Mouse (Mus musculus) kidney, embryonic 15.5 days (tissue): Measurements from ENCODE around the gene Gm12248. TPM values are rescaled to one million over a fixed set of nuclear protein-coding genes. Genes with fewer than 3 reads are reported as not detected.
"Not testable (repeated sequence)": the region's sequence is repeated elsewhere in the genome, so short reads cannot be mapped to it uniquely, and the experiment has no call there.

ENCODE experiments used
- ATAC-seq: fragments of 200-750 bp; cut with Nextera tagmentation; replicated peaks from 2 replicates; pipeline ENCODE4 v1.8.0; 2017; ENCODE audit warnings: moderate TSS enrichment; ENCODE audit not compliant: low FRiP score
- H3K27ac ChIP-seq: fragments of 300-500 bp; sonication (generic); 2 replicates; pipeline ENCODE4 v1.5.1; 2015; ENCODE audit warnings: mild to moderate bottlenecking, inconsistent platforms
- H3K27me3 ChIP-seq: fragments of 300-500 bp; sonication (generic); 2 replicates; pipeline ENCODE4 v1.6.1; 2015; ENCODE audit warnings: inconsistent platforms
- H3K36me3 ChIP-seq: fragments of 300-500 bp; sonication (generic); 2 replicates; pipeline ENCODE4 v1.6.1; 2015; ENCODE audit warnings: inconsistent platforms
- H3K4me1 ChIP-seq: fragments of 300-500 bp; sonication (generic); 2 replicates; pipeline ENCODE4 v1.6.1; 2015; ENCODE audit warnings: inconsistent platforms
- H3K4me2 ChIP-seq: fragments of 300-500 bp; sonication (generic); 2 replicates; pipeline ENCODE4 v1.6.1; 2015; ENCODE audit warnings: moderate library complexity, mild to moderate bottlenecking, inconsistent platforms
- H3K4me3 ChIP-seq: fragments of 300-500 bp; sonication (generic); replicated peaks from 2 replicates; pipeline ENCODE4 v1.5.1; 2015; ENCODE audit warnings: mild to moderate bottlenecking, inconsistent platforms
- H3K9ac ChIP-seq: fragments of 300-500 bp; sonication (generic); 2 replicates; pipeline ENCODE4 v1.6.1; 2015; ENCODE audit warnings: mild to moderate bottlenecking, inconsistent platforms
- H3K9me3 ChIP-seq: fragments of 300-500 bp; sonication (generic); replicated peaks from 2 replicates; pipeline ENCODE4 v1.6.1; 2016; ENCODE audit warnings: inconsistent platforms
- WGBS: fragments of 180-500 bp; shearing (Covaris S2); methylation state at CpG from one replicate; pipeline ENCODE4 v1.1.7; 2015; ENCODE audit warnings: mixed read lengths; 5-methylcytosine and 5-hydroxymethylcytosine counted together
- polyA plus RNA-seq: library from polyadenylated mRNA; unstranded; fragments of >200 nt; fragmentation: Nextera tagmentation; extraction: Ambion mirVana; gene quantifications from 2 replicates; pipeline ENCODE4 v1.2.1, GENCODE M21; 2015

The Gm12248 gene
- polyA plus RNA-seq, 1 experiment from 2014 or later: 0.21 TPM

GRCm38 (mm10) chr11:58101194-58101720, 8.3 kb upstream of the Gm12248 start:
- 89% methylated on average over 4 of the region's 4 CpGs for WGBS
- H3K27ac ChIP-seq: no peak overlapping the region
- peaks cover 34% of the 10 kb centered on the region for H3K4me1 ChIP-seq
- 0 out of 2 replicates have a peak, but pooled peaks cover 10% of the 10 kb centered on the region for H3K27me3 ChIP-seq
- H3K9ac ChIP-seq: no peak overlapping the region
- no peak overlapping the region for H3K4me3 ChIP-seq
- H3K36me3 ChIP-seq: no peaks in the 10 kb centered on the region
- no peak overlapping the region for H3K4me2 ChIP-seq
- no peaks in the 10 kb centered on the region for H3K9me3 ChIP-seq
- ATAC-seq: no peak

- Histone ChIP-seq H3K4me2 (no peak overlapping the region), H3K27me3 (0 out of 2 replicates have a peak, but pooled peaks cover 10% of the 10 kb centered on the region), H3K9ac (no peak overlapping the region), H3K9me3 (no peaks in the 10 kb centered on the region), H3K4me1 (peaks cover 27% of the 10 kb centered on the region), H3K27ac (no peak overlapping the region), H3K4me3 (no peak overlapping the region), H3K36me3 (no peaks in the 10 kb centered on the region)
- no peak for ATAC-seq
- 86% methylated on average over 2 of the region's 2 CpGs for WGBS
Measured at GRCm38 (mm10) chr11:58100006-58100405, 7.1 kb upstream of the Gm12248 start.

- Histone ChIP-seq H3K4me2 (peak overlapping the region; percentile 83), H3K4me3 (peak overlapping the region; percentile 44; the same call in 1 of the 2 replicates), H3K4me1 (peaks cover 21% of the 10 kb centered on the region)
- H3K9ac ChIP-seq, H3K9me3 ChIP-seq, H3K27ac ChIP-seq, H3K27me3 ChIP-seq, ATAC-seq, H3K36me3 ChIP-seq: not testable (repeated sequence)
- WGBS: 67% methylated on average over 5 of the region's 5 CpGs
Measured at GRCm38 (mm10) chr11:58098366-58098720, 5.4 kb upstream of the Gm12248 start.

- Histone ChIP-seq H3K4me2 (peak overlapping the region; percentile 83), H3K27ac (no peak overlapping the region), H3K4me3 (peak overlapping the region; percentile 44), H3K4me1 (peaks cover 21% of the 10 kb centered on the region), H3K9me3 (no peaks in the 10 kb centered on the region), H3K36me3 (no peaks in the 10 kb centered on the region), H3K27me3 (0 out of 2 replicates have a peak, but pooled peaks cover 10% of the 10 kb centered on the region), H3K9ac (peak overlapping the region; percentile 35; the same call in 1 of the 2 replicates)
- peak; percentile 47 for ATAC-seq
- WGBS: 1% methylated on average over 32 of the region's 38 CpGs
Measured at GRCm38 (mm10) chr11:58097621-58098365, 4.9 kb upstream of the Gm12248 start.

- no peak for ATAC-seq
- Histone ChIP-seq H3K4me2 (peak overlapping the region; percentile 83), H3K27ac (no peak overlapping the region), H3K4me3 (peak overlapping the region; percentile 44), H3K9me3 (no peaks in the 10 kb centered on the region), H3K9ac (no peak overlapping the region), H3K4me1 (peaks cover 23% of the 10 kb centered on the region), H3K36me3 (no peaks in the 10 kb centered on the region), H3K27me3 (0 out of 2 replicates have a peak, but pooled peaks cover 10% of the 10 kb centered on the region)
- 59% methylated on average over 20 of the region's 20 CpGs for WGBS
Measured at GRCm38 (mm10) chr11:58096821-58097620, 4.1 kb upstream of the Gm12248 start.

GRCm38 (mm10) chr11:58096160-58096559, 3.2 kb upstream of the Gm12248 start:
- no peak overlapping the region for H3K4me3 ChIP-seq
- no peak overlapping the region for H3K4me2 ChIP-seq
- 0 out of 2 replicates have a peak, but pooled peaks cover 10% of the 10 kb centered on the region for H3K27me3 ChIP-seq
- H3K36me3 ChIP-seq: no peaks in the 10 kb centered on the region
- ATAC-seq: no peak
- no peak overlapping the region for H3K9ac ChIP-seq
- H3K27ac ChIP-seq: no peak overlapping the region
- peaks cover 23% of the 10 kb centered on the region for H3K4me1 ChIP-seq
- no peaks in the 10 kb centered on the region for H3K9me3 ChIP-seq
- WGBS: 64% methylated on average over 5 of the region's 5 CpGs

GRCm38 (mm10) chr11:58095561-58095960, 2.6 kb upstream of the Gm12248 start:
- Histone ChIP-seq H3K36me3 (no peaks in the 10 kb centered on the region), H3K27me3 (0 out of 2 replicates have a peak, but pooled peaks cover 10% of the 10 kb centered on the region), H3K9ac (no peak overlapping the region), H3K9me3 (no peaks in the 10 kb centered on the region), H3K4me1 (peaks cover 23% of the 10 kb centered on the region), H3K4me2 (no peak overlapping the region), H3K27ac (no peak overlapping the region), H3K4me3 (no peak overlapping the region)
- 80% methylated on average over 1 of the region's 1 CpGs for WGBS
- no peak for ATAC-seq

- 0 out of 2 replicates have a peak, but pooled peaks cover 10% of the 10 kb centered on the region for H3K27me3 ChIP-seq
- H3K4me2 ChIP-seq: no peak overlapping the region
- no peak for ATAC-seq
- 86% methylated on average over 4 of the region's 4 CpGs for WGBS
- no peak overlapping the region for H3K9ac ChIP-seq
- H3K4me1 ChIP-seq: peaks cover 23% of the 10 kb centered on the region
- H3K4me3 ChIP-seq: no peak overlapping the region
- H3K9me3 ChIP-seq: no peaks in the 10 kb centered on the region
- no peak overlapping the region for H3K27ac ChIP-seq
- no peaks in the 10 kb centered on the region for H3K36me3 ChIP-seq
Measured at GRCm38 (mm10) chr11:58094766-58095165, 1.8 kb upstream of the Gm12248 start.

GRCm38 (mm10) chr11:58092541-58092940, 393 bp downstream of the Gm12248 start:
- ATAC-seq: no peak
- Histone ChIP-seq H3K9ac (no peak overlapping the region), H3K9me3 (no peaks in the 10 kb centered on the region), H3K4me1 (peaks cover 17% of the 10 kb centered on the region), H3K36me3 (no peaks in the 10 kb centered on the region), H3K4me3 (peak overlapping the region; percentile 19), H3K4me2 (peak overlapping the region; percentile 51), H3K27ac (no peak overlapping the region), H3K27me3 (0 out of 2 replicates have a peak, but pooled peaks cover 5% of the 10 kb centered on the region)
- 37% methylated on average over 4 of the region's 4 CpGs for WGBS

GRCm38 (mm10) chr11:58081716-58082115, 11.2 kb downstream of the Gm12248 start:
- Histone ChIP-seq H3K9me3 (no peaks in the 10 kb centered on the region), H3K27me3 (no peaks in the 10 kb centered on the region), H3K9ac (no peak overlapping the region), H3K36me3 (no peaks in the 10 kb centered on the region), H3K4me3 (no peak overlapping the region), H3K4me1 (no peaks in the 10 kb centered on the region), H3K4me2 (no peak overlapping the region), H3K27ac (no peak overlapping the region)
- no peak for ATAC-seq
- WGBS: 86% methylated on average over 6 of the region's 6 CpGs

- no peaks in the 10 kb centered on the region for H3K27me3 ChIP-seq
- H3K36me3 ChIP-seq: no peaks in the 10 kb centered on the region
- H3K27ac ChIP-seq: no peak overlapping the region
- no peak overlapping the region for H3K9ac ChIP-seq
- ATAC-seq: peak; percentile 52; the same call in 1 of the 2 replicates
- no peak overlapping the region for H3K4me3 ChIP-seq
- no peak overlapping the region for H3K4me2 ChIP-seq
- H3K9me3 ChIP-seq: no peaks in the 10 kb centered on the region
- WGBS: 42% methylated on average over 4 of the region's 4 CpGs
- H3K4me1 ChIP-seq: no peaks in the 10 kb centered on the region
Measured at GRCm38 (mm10) chr11:58077270-58077669, 15.7 kb downstream of the Gm12248 start.

GRCm38 (mm10) chr11:58072978-58073377, 20.0 kb downstream of the Gm12248 start:
- no peaks in the 10 kb centered on the region for H3K4me1 ChIP-seq
- H3K36me3 ChIP-seq: no peaks in the 10 kb centered on the region
- WGBS: 81% methylated on average over 3 of the region's 3 CpGs
- H3K27ac ChIP-seq: no peak overlapping the region
- no peak for ATAC-seq
- H3K4me2 ChIP-seq: no peak overlapping the region
- H3K27me3 ChIP-seq: no peaks in the 10 kb centered on the region
- H3K9ac ChIP-seq: no peak overlapping the region
- no peaks in the 10 kb centered on the region for H3K9me3 ChIP-seq
- H3K4me3 ChIP-seq: no peak overlapping the region
